Mouse (Mus musculus) midbrain, embryonic 10.5 days (tissue): ENCODE results near the gene Gm35315. TPM values are rescaled to one million over a fixed set of nuclear protein-coding genes. Genes with fewer than 3 reads are reported as not detected.
A peak's percentile ranks its signal among the peaks of the same experiment; 100 is the strongest.
"Not testable (repeated sequence)": the region's sequence is repeated elsewhere in the genome, so short reads cannot be mapped to it uniquely, and the experiment has no call there.

ENCODE experiments used
- DNase-seq: peaks from one replicate; pipeline ENCODE4 v3.0.0-alpha.2; 2017; ENCODE audit warnings: low spot score
- H3K27ac ChIP-seq: fragments of 300-500 bp; sonication (generic); replicated peaks from 2 replicates; pipeline ENCODE4 v1.5.1; 2016; ENCODE audit warnings: mild to moderate bottlenecking
- H3K27me3 ChIP-seq: fragments of 300-500 bp; sonication (generic); 2 replicates; pipeline ENCODE4 v1.6.1; 2016; ENCODE audit warnings: low read depth, mild to moderate bottlenecking; ENCODE audit not compliant: poor library complexity, severe bottlenecking
- H3K36me3 ChIP-seq: fragments of 300-500 bp; sonication (generic); 2 replicates; pipeline ENCODE4 v1.6.1; 2016; ENCODE audit warnings: mild to moderate bottlenecking, moderate library complexity
- H3K4me1 ChIP-seq: fragments of 300-500 bp; sonication (generic); 2 replicates; pipeline ENCODE4 v1.6.1; 2016
- H3K4me3 ChIP-seq: fragments of 300-500 bp; sonication (generic); 2 replicates; pipeline ENCODE4 v1.5.1; 2016; ENCODE audit warnings: mild to moderate bottlenecking, moderate library complexity
- H3K9me3 ChIP-seq: fragments of 300-500 bp; sonication (generic); replicated peaks from 2 replicates; pipeline ENCODE4 v1.6.1; 2016; ENCODE audit warnings: mild to moderate bottlenecking
- WGBS: fragments of 180-500 bp; shearing (Covaris S2); methylation state at CpG from one replicate; pipeline ENCODE4 v1.1.7; 2016; 5-methylcytosine and 5-hydroxymethylcytosine counted together
- polyA plus RNA-seq: library from polyadenylated mRNA; unstranded; fragments of >200 nt; fragmentation: Nextera tagmentation; extraction: Ambion mirVana; gene quantifications from 2 replicates; pipeline ENCODE4 v1.2.1, GENCODE M21; 2016

Gm35315 gene
- polyA plus RNA-seq, 1 experiment from 2014 or later: 2.6 TPM

DNA sequence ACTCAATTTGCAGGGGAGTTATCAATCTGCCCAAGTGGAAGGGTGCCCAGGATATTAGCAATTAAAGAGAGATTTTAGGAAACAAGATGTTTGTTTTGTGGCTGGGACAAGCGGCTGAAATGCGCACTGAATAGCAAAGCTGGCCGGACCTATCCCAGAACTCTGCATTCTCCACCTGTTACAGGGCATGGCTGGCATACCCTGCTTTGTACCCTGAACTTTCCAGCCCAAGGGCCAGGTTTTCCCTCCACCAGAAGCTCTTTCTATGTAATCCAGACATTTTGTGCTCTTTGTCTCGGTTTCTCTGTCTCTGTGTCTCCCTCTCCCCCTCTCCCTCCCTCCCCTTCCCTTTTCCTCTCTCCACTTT, 610 bp upstream of the Gm35315 start:
- peaks cover 19% of the 10 kb centered on the region for H3K4me1 ChIP-seq
- no peaks in the 10 kb centered on the region for H3K9me3 ChIP-seq
- no peak for DNase-seq
- H3K4me3 ChIP-seq: peak overlapping the region; percentile 66
- H3K27me3 ChIP-seq: no peaks in the 10 kb centered on the region; the same call in 1 of the 2 replicates
- no peaks in the 10 kb centered on the region for H3K36me3 ChIP-seq
- peak overlapping the region; percentile 91 for H3K27ac ChIP-seq
- 8% methylated on average over 4 of the region's 4 CpGs for WGBS

DNA sequence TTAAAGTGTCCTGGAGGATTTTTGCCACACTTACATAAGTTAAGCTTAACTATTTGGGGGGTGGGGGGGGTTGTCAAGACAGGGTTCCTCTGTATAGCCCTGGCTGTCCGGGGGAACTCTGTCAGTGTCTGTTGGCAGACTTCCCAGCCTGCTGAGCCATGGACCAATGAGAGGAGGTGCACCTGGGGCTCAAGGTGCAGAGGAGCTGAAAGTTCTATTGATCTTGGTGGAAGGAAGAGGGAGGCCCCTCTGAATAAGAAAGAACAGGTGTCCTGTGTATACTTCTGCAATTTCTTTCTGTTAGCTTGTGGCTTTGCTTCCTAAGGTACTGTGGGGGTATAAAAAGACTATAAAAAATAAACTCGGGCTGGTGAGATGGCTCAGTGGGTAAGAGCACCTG, 2.7 kb downstream of the Gm35315 start:
- Histone ChIP-seq H3K4me3 (no peak overlapping the region), H3K27ac (no peak overlapping the region), H3K4me1 (peaks cover 10% of the 10 kb centered on the region), H3K27me3 (no peaks in the 10 kb centered on the region), H3K36me3 (no peaks in the 10 kb centered on the region), H3K9me3 (no peaks in the 10 kb centered on the region)
- DNase-seq: no peak
- 76% methylated on average over 2 of the region's 2 CpGs for WGBS

DNA sequence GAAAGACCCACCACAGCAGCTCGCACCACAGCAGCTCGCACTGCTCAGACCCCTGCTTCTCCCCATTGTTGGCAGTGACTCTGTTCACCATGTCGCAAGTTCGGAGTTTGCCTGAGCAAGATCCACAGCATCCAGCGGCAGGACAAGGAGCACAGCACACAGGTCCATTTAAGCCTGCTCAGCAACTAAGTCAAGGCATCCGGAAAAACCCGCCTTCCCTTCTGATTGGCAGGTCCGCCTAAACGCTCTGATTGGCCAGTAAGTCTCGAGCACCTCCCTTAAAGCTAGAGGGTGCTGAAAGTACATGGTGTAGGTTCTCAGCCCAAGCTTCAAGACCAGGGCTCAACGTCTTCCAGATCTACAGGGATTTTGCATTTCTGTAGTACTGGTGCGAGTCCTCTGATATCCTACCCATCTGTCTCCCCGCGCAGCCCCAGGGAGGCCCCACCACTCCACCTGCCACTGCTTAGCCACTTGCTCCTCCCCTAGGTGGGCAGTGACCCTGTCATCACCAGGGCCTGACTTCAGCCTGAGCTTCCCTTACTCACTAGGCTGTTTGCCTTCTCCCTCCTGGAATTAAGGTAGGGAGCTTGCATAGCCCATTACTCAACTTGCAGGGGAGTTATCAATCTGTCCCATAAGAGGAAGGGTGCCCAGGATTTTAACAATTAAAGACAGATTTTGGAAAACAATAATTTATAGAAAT, 7.9 kb downstream of the Gm35315 start:
- 42% methylated on average over 14 of the region's 14 CpGs for WGBS
- DNase-seq: no peak
- Histone ChIP-seq H3K4me1 (no peaks in the 10 kb centered on the region), H3K4me3 (no peak overlapping the region), H3K9me3 (peaks cover 25% of the 10 kb centered on the region; the same call in 1 of the 2 replicates), H3K27me3 (no peaks in the 10 kb centered on the region), H3K36me3 (no peaks in the 10 kb centered on the region), H3K27ac (no peak overlapping the region)

DNA sequence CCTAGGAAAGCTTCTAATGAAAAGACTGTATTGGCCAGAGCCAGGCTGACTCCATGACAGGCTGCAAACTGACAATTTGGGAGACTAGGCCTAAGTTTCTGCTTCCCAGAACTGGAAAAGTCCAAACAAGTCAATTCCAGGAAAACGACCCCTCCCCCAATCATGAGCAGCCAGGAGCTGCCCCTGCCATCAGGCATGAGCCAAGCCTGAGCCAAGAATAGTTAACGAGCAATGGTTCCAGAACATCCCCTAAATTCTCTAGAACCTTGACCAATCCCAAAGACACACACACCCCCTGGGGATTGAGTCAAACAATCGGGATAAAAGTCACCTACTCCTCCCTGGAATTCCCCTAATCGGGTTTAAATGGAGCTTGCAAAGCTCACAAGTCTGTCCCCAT, 11.3 kb downstream of the Gm35315 start:
- Histone ChIP-seq H3K27ac (no peak overlapping the region), H3K4me1 (no peaks in the 10 kb centered on the region), H3K9me3 (peaks cover 57% of the 10 kb centered on the region), H3K36me3 (peaks cover 15% of the 10 kb centered on the region), H3K27me3 (no peaks in the 10 kb centered on the region), H3K4me3 (no peak overlapping the region)
- no peak for DNase-seq
- WGBS: 77% methylated on average over 4 of the region's 4 CpGs

DNA sequence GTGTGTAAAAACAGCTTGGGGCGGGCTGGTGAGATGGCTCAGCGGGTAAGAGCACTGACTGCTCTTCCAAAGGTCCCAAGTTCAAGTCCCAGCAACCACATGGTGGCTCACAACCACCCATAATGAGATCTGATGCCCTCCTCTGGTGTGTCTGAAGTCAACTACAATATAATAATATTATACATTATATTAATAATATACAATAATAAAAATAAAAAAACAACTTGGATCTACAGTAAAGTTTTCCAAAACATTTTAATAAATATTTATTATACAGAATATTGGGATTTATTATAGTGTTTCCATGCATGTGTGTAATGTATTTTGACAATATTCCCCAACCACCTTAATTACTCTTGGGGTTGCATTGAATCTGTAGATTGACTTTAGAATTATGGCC, 21.8 kb downstream of the Gm35315 start, which contains the start of gene Gm17655:
Gene Gm17655, minus strand, starts transcription at position 101 of the 400 bp plus-strand sequence.
- DNase-seq, H3K36me3 ChIP-seq, H3K27me3 ChIP-seq, H3K27ac ChIP-seq, H3K4me3 ChIP-seq, H3K4me1 ChIP-seq: not testable (repeated sequence)
- H3K9me3 ChIP-seq: peaks cover 32% of the 10 kb centered on the region
- 94% methylated on average over 2 of the region's 2 CpGs for WGBS

DNA sequence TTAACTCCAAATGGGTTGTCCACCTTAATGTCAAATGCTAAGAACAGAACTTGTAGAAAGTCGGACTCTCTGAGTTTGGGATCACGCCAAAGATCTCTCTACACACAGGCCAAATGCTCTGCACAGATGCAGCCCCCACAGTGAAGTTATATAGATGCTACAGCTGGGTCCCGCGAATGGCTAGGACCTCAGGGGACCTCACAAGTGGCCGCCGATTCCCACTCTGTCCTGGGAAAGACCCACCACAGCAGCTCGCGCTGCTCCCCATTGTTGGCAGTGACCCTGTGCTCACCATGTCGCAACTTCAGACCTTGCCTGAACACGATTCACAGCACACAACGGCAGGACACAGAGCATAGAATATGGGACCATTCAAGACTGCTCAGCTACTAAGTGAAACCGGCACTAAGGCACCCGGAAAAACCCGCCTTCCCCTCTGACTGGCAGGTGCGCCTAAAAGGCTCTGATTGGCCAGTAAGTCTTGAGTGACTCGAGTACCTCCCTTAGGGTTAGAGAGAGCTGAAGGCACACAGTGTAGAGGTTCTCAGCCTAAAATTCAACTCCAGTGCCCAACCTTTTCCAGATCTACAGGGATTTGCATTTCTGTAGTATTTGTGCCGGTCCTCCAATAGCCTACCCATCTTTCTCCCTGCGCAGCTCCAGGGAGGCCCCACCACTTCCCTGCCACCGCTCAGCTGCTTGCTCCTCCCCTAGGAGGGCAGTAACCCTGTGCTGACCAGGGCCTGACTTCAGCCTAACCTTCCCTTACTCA, 36.4 kb downstream of the Gm35315 start:
- Histone ChIP-seq H3K27ac (peak overlapping the region; percentile 85), H3K4me1 (0 out of 2 replicates have a peak, but pooled peaks cover 4% of the 10 kb centered on the region), H3K27me3 (no peaks in the 10 kb centered on the region), H3K4me3 (peak overlapping the region; percentile 65), H3K9me3 (peaks cover 19% of the 10 kb centered on the region; the same call in 1 of the 2 replicates), H3K36me3 (no peaks in the 10 kb centered on the region)
- DNase-seq: peak; percentile 78
- 5% methylated on average over 19 of the region's 19 CpGs for WGBS

Other genes with a start within 250 kb of the Gm35315 start
- gene Gm15446, start 171.0 kb downstream of the Gm35315 start, polyA plus RNA-seq: 0.73 and 0.91 TPM in 2 replicates
- 21.6 and 22.0 TPM in 2 replicates for gene Zfp932, start 97.9 kb downstream of the Gm35315 start, polyA plus RNA-seq
- 4.9 and 5.9 TPM in 2 replicates for gene Gm17655, start 21.9 kb downstream of the Gm35315 start, polyA plus RNA-seq
- 1.1 and 1.8 TPM in 2 replicates for gene Plcxd1, start 5.5 kb upstream of the Gm35315 start, polyA plus RNA-seq
- 30.0 and 36.2 TPM in 2 replicates for gene Gtpbp6, start 13.8 kb upstream of the Gm35315 start, polyA plus RNA-seq
- 6.0 and 7.9 TPM in 2 replicates for gene Zfp605, start 15.7 kb upstream of the Gm35315 start, polyA plus RNA-seq
- 53.4 and 62.2 TPM in 2 replicates for gene Chfr, start 41.4 kb upstream of the Gm35315 start, polyA plus RNA-seq
- 16.4 and 18.3 TPM in 2 replicates for gene Golga3, start 82.3 kb upstream of the Gm35315 start, polyA plus RNA-seq
- 30.9 and 31.2 TPM in 2 replicates for gene Ankle2, start 136.6 kb upstream of the Gm35315 start, polyA plus RNA-seq
- gene Pgam5, start 175.5 kb upstream of the Gm35315 start, polyA plus RNA-seq: 99.3 and 104 TPM in 2 replicates
- 14.8 and 14.9 TPM in 2 replicates for gene Pxmp2, start 191.8 kb upstream of the Gm35315 start, polyA plus RNA-seq
- gene Pole, start 191.9 kb upstream of the Gm35315 start, polyA plus RNA-seq: 40.8 and 44.1 TPM in 2 replicates
- gene P2rx2, start 248.8 kb upstream of the Gm35315 start, polyA plus RNA-seq: 0.62 and 0.73 TPM in 2 replicates